Mouse (Mus musculus): ENCODE measurements around the gene Upp2. TPM values are rescaled to one million over a fixed set of nuclear protein-coding genes. Genes with fewer than 3 reads are reported as not detected.

The Upp2 gene
- polyA plus RNA-seq, 1 experiment from 2014 or later = 2.9 TPM

GRCm38 (mm10) chr2:58799126-58799525 lies 232.0 kb downstream of the Upp2 start:
- Histone ChIP-seq H3K79me2 (ENCODE audit: inconsistent target) (no peaks in the 10 kb centered on the region), H3K4me3 (ENCODE audit: inconsistent target) (no peak overlapping the region), H3K36me3 (ENCODE audit: inconsistent target) (no peaks in the 10 kb centered on the region), H3K27ac (no peak overlapping the region)
- 79% methylated on average over 9 of the region's 9 CpGs for WGBS (ENCODE audit: missing documents)

DNA sequence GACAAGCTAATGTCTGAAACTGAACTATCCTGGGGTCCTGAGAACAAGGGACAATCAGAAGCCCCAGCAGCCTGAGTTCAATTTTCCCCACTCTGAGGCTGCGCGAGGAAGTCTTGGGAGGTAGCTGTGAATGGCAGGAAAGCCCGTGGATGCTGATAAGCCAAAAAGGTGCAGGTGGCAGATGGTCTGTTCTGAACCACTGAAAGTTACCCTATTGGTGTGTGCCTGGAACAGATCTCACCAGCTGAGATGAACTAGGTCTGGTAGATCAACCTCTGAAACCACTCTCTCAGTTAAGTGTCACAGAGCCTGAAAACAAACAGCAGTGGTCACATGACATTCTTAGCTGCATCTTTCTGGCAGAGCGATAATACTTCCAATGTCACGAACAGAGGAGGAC lies 232.5 kb downstream of the Upp2 start:
- H3K27ac ChIP-seq = no peak overlapping the region
- H3K36me3 ChIP-seq (ENCODE audit: inconsistent target) = no peaks in the 10 kb centered on the region
- no peaks in the 10 kb centered on the region for H3K79me2 ChIP-seq (ENCODE audit: inconsistent target)
- WGBS (ENCODE audit: missing documents) = 72% methylated on average over 5 of the region's 5 CpGs
- H3K4me3 ChIP-seq (ENCODE audit: inconsistent target) = no peak overlapping the region

GRCm38 (mm10) chr2:58812941-58813340 lies 245.8 kb downstream of the Upp2 start:
- Histone ChIP-seq H3K79me2 (ENCODE audit: inconsistent target) (no peaks in the 10 kb centered on the region), H3K36me3 (ENCODE audit: inconsistent target) (no peaks in the 10 kb centered on the region), H3K27ac (no peak overlapping the region), H3K4me3 (ENCODE audit: inconsistent target) (no peak overlapping the region)
- 62% methylated on average over 2 of the region's 2 CpGs for WGBS (ENCODE audit: missing documents)

DNA sequence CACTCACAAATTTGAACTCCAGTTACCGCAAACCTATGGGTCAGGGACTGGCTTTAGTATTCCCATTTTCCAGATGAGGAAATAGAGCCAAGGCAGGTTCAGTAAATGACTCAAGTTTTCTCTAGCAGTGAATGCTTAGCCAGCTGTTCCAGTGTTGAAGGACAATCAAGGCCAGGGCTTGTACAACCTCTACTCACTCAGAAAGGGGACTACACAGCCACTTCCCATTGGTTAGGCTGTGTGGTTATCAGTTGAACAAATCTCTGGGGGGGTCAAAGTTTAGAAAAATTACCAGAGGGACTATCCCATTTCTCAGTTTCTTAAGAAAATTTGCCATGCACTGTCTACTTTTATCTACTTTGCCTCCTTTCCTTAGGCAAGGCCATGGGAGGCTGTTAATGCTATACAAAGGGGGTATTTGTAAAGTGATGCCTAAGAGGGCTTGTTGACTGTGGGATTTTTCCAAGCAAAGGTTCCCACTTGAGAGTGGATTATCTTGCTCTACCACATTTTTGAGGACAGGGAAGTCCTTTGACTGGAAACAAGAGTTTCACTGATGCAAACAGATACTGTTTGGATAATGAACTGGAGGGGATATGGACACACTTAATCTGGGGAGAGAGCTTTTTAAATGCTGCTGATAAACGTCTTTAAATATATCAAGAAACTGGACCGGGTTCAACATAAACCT lies 262.0 kb downstream of the Upp2 start:
- no peak overlapping the region for H3K4me3 ChIP-seq (ENCODE audit: inconsistent target)
- no peak overlapping the region for H3K27ac ChIP-seq
- H3K79me2 ChIP-seq (ENCODE audit: inconsistent target) = no peaks in the 10 kb centered on the region
- WGBS (ENCODE audit: missing documents) = 82% methylated on average over 2 of the region's 3 CpGs
- no peaks in the 10 kb centered on the region for H3K36me3 ChIP-seq (ENCODE audit: inconsistent target)

DNA sequence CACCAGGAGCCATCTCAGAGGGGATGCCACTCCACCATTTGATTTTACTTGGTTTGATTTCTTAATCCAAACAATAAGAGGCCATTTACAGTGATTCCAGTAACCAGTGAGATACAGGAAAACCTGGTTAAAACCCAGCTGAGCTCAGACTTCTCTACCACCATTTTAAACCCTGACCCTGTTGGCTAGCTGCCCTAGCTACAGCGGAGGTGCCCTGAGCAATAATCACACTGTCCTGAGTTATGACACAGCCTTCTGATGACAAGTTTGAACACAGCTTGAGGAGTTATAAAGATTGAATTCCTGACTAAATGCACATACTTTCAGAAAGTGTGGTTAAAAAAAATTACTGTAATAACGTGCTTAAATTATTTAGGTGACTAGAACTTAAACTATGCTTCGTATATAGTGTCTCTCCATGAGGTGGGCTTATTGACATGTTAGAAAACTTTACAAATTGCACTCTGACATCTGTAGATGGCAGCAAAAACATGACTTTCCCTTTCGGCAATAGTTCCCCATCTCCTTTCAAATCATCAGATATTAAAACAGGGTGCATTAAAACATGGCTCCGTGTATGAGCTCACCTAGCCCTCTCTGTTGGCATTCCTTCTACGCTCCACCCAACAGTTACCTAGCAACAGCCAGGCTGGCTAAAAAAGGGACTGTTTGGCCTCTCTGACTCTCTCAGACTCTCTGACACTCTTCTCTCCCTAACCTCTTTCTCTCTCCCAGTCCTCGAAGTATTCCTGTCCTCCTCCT lies 263.1 kb downstream of the Upp2 start:
- H3K79me2 ChIP-seq (ENCODE audit: inconsistent target) = no peaks in the 10 kb centered on the region
- H3K27ac ChIP-seq = no peak overlapping the region
- H3K36me3 ChIP-seq (ENCODE audit: inconsistent target) = no peaks in the 10 kb centered on the region
- no peak overlapping the region for H3K4me3 ChIP-seq (ENCODE audit: inconsistent target)
- WGBS (ENCODE audit: missing documents) = 66% methylated on average over 7 of the region's 7 CpGs

- no peaks in the 10 kb centered on the region for H3K36me3 ChIP-seq (ENCODE audit: inconsistent target)
- no peaks in the 10 kb centered on the region for H3K79me2 ChIP-seq (ENCODE audit: inconsistent target)
- WGBS (ENCODE audit: missing documents) = 98% methylated on average over 20 of the region's 20 CpGs
- H3K27ac ChIP-seq = no peak overlapping the region
- H3K4me3 ChIP-seq (ENCODE audit: inconsistent target) = no peak overlapping the region
Measured at GRCm38 (mm10) chr2:58832253-58832980, 265.3 kb downstream of the Upp2 start.

GRCm38 (mm10) chr2:58841021-58841420 lies 273.9 kb downstream of the Upp2 start:
- Histone ChIP-seq H3K36me3 (ENCODE audit: inconsistent target) (no peaks in the 10 kb centered on the region), H3K27ac (no peak overlapping the region), H3K79me2 (ENCODE audit: inconsistent target) (no peaks in the 10 kb centered on the region), H3K4me3 (ENCODE audit: inconsistent target) (no peak overlapping the region)
- 93% methylated on average over 3 of the region's 3 CpGs for WGBS (ENCODE audit: missing documents)

DNA sequence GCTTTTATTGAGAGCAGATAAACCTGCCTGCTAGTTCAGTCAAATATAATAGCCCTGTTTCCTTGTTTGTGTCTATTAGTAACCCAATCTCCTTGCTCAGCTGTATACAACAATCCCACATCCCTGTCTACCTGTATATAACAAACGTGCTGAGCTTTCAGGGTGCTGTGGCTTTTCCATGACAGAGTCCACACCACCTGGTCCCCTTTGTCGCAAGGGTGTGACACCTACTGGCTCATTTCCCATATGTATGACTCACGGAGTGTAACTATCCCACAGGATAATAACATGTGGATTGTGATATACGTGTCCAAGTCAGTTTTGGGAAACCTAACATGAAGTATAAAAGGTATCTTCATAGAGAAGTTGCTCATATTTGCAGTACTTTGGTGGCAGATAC lies 275.3 kb downstream of the Upp2 start:
- Histone ChIP-seq H3K27ac (no peak overlapping the region), H3K4me3 (ENCODE audit: inconsistent target) (no peak overlapping the region), H3K36me3 (ENCODE audit: inconsistent target) (no peaks in the 10 kb centered on the region), H3K79me2 (ENCODE audit: inconsistent target) (no peaks in the 10 kb centered on the region)
- WGBS (ENCODE audit: missing documents) = 93% methylated on average over 4 of the region's 4 CpGs

Other genes starting within 250 kb of the Upp2 start
- not detected in 3 replicates for gene Acvr1c, start 209.4 kb upstream of the Upp2 start, polyA plus RNA-seq (2018)
- gene Gm17409, start 97.2 kb upstream of the Upp2 start, polyA plus RNA-seq (2018) = not detected in 3 replicates
- gene Acvr1, start 141 bp upstream of the Upp2 start, polyA plus RNA-seq (2018) = 7.9 to 12.7 TPM (median 10.7 TPM) in 3 replicates

Measured in macrophage (primary cell).